Mouse (Mus musculus): ENCODE results near the gene Coro6.

Gene Coro6

DNA sequence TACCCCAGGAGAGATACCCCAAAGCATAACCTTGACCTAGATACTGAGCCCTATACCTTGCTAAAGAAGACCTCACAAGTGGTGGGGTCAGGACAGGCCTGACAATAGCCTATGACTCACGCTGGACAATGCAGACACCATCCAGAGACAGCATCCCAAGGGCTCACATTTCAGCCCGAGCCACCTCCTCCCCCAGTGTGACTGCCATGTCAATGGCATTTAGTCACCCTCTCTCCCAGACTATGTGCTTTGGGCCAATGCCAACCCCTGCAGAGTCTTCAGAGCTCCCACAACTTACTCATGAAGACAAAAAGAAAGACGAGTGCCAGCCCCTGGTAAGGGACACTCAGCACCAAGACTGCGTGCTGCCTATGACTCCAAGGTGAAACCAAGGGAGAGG is 2.5 kb downstream of the Coro6 start:
- DNase-seq (ENCODE audit: low spot score), result no peak

DNA sequence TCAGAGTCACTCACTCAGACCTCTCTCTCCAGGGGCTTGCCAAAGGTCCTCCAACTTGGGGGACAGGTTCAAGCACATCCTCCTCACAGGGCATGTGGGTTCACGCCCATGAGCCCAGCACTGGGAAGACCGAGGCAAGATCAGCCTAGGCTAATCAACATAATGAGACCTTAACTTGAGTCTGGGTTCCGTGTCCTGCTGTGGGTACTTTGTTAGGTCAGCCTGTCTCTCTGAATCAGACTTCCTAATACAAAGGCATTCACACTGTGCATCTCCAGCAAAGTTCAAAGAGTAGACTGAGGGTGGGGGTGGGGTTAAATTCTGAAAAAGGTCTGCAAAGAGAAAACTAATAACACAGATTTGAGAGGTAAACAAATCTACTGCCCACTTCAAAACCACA is 2.9 kb downstream of the Coro6 start:
- DNase-seq (ENCODE audit: low spot score), result no peak

DNA sequence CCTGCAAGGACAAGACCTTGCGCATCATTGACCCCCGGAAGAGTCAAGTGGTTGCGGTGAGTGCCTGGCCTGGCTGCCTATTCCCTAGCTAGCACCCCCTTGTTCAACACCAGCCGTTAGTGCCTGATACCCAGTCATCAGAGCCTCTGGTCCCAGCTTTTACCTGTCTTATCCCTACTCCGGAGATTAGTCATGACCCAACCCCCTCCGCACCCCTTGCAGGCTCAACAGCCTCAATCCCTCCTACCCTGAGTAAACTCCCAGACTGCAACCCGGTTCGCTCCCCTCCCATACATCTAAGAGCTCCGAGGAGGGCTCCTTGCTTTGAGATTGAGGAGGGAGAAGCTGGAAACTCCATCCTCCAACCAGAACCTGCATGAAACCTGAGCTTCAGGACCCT is 4.3 kb downstream of the Coro6 start:
- DNase-seq (ENCODE audit: low spot score), result no peak

DNA sequence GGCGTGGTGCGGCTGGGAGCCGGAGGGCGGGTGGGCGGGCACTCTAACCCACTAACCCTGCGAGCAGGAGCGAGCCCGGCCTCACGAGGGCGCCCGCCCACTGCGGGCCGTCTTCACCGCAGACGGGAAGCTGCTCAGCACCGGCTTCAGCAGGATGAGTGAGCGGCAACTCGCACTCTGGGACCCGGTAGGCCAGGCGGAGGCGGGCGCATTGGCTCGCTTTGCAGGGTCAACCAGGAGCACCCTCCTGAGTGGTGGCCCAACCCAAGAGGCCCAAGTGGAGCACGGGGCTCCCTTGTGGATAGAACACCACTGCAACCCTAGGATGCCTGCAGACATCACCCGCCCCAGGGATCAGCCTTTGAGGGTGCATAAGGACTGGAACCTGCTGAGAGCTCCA is 4.9 kb downstream of the Coro6 start:
- DNase-seq (ENCODE audit: low spot score), result peak; percentile 49

DNA sequence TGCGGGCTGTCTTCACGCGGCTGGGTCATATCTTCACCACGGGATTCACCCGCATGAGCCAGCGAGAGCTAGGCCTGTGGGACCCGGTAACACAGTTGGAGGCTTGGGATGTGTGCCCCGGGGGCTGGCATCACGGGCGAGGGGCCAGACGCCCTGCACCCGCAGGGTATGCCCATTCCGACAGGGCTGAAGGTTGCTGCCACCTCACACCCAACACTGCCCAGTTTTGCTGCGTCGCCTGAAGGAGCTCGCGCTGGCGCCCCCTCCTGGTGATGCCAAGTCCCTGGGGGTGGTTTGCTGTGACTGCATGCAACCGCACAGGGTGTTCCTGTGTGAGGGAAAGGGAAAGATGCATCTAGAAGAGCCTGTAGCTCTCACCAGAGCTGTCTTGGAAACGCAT is 5.6 kb downstream of the Coro6 start:
- peak; percentile 61 for DNase-seq (ENCODE audit: low spot score)

DNA sequence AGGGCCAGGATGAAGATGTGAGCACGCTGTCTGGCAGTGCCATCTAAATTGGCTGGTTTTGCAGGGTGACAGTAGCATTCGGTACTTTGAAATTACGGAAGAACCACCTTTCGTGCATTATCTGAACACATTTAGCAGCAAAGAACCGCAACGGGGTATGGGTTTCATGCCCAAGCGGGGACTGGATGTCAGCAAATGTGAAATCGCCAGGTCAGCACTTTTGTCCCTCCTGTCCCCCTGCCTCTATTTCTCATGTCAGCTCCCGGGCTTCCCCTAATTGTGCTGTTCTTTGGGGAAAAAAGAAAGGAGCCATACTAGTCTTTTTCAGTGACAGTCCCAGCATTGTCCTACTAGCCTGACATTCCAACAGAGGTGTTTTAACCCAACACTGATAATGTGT is 6.2 kb downstream of the Coro6 start:
- no peak for DNase-seq (ENCODE audit: low spot score)

DNA sequence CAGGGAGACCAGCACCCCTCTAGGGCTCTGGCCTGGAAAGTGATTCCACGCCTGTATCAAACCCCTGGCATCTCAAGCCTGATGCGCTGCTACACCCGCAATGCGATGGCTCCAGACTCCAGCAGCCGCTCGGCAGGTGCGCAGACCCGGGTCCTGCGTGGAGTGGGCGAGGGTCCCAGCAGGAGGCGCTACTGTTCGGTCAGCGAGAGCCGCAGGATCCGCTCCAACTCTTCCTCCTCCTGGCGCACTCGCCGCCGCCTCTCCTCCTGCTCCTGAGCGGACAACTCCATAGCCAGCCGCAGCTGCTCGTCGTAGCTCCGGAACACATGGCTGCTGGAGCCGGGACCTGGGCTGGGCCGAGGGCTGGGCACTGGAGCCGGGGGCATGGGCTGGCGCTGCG is 9.2 kb downstream of the Coro6 start:
- DNase-seq (ENCODE audit: low spot score), result no peak

DNA sequence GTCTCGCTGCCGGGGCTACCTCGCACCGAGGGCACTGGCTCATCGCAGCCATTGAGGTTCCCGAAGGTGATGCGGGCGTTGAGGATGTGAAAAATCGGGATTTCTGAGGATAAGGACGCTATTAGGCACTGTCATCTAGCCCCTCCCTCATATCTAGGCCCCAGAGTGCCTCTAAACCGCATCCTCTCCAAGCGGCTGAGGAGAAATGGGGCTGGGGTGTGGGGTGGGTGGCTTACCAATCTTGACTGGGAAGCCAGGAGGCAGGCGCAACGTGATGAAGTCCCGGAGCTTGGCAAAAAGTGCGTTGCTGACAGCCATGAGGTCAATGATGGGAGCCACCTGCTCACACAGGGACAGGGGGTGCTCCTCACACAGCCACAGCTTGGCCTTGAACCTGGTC is 10.6 kb downstream of the Coro6 start:
- no peak for DNase-seq (ENCODE audit: low spot score)

DNA sequence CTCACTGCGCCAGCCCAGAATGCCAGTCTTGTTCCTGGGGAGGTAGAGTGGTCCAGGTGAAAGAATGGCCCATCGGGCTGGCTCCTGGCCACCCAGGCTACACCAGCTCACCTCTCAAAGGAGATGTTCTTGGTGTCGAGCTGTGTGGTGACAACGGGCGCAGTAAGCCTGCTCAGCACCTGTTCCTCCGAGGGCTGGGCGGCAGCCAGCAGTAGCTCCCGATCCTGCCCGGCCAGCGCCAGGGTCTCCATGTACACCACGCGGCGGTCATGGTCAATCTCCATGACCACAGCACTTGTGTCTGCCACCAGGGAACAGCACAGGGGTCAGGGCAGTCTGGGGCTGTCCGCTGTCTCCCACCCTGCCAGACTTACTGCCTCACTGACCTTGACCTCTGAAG is 14.0 kb downstream of the Coro6 start:
- DNase-seq (ENCODE audit: low spot score), result no peak

DNA sequence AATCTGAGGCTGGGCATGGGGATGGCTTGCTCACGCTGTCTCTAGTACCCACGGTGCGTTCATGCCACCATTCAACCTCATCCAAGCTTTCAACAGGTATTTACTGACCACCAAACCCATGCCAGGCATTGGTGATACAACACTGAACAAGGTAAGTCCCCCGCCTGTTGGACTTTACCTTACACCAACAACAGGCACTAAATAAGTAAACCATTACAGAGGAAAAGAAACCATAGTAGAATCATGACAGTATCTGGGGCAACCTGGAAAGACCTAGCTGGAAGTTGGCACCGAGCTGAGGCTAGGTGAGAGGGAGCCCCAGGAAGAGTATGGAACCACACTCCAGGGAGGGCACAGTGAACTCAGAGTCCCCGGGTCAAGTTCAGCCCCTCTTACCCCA is 14.7 kb downstream of the Coro6 start:
- no peak for DNase-seq (ENCODE audit: low spot score)

DNA sequence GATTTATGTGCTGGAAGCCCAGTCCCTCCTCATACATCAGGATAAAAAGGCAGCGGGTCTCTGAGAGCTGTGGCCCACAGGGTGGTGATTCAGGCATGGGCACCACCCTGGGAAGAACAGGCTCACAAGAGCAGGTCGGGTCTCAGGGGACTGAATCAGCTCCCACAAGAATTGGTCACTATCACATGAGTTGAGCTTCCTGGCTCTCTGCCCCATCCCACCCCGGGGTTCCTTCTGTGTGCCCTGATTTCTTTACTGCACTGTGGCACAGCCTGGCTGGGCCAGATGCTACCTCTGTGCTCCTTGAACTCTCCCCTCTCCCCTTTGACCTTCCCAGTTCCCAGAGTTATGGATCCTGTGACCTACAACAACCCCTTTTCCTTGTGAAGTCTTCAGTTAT is 20.8 kb downstream of the Coro6 start:
- no peak for DNase-seq (ENCODE audit: low spot score)

DNA sequence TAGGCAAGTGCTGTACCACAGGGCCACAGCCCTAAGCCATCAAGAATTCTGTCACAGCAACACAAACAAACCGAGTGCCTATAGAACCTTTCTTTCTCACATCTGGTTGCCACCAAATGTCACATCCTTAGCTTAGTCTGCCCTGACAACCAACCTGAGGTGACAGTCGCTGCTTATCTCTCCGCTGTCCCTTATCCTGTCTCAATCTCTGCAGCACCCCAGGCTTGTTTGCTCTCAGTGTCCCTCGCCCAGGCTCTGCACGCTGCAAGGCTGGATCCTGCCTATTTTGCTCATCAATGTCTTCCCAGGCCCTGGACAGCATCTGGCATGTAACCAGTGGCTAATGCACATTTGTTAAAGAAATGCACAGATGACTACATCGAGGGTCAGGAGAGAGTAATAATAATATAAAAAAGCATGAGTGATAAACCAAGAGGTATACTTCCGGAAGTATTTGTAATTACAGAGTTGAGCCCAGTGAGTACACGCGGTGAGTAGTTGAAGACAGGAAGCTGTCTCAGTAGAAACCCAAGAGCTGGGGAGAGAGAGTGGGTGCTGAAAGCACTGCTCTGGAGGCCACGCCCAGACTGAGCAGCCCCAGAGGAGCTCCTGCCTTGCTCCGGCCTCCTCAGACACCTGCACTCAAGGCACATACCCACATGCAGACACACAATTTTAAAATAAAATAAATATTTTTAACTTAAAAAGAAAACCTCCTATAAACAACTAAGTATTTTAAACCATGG is 21.5 kb downstream of the Coro6 start:
- no peak for DNase-seq (ENCODE audit: low spot score)

DNA sequence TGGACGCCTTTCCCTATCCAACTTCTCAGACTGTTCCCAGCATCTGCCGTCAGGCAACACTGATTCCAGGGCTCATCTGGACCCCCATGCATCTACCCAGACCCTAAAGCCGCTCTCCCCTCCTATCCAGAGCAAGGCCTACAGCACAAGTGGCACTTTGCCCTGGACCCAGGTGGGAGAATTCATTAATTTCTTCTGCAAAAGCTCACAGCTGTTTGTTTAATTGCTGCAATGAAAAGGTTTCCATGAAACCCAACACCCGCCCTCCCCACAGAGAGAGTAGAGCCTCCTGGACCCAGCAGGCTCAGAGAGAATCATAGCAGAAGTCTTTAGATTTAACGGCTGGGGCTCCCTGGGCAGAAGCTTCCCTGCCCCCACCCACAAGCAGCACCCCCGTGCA is 23.0 kb downstream of the Coro6 start:
- no peak for DNase-seq (ENCODE audit: low spot score)

DNA sequence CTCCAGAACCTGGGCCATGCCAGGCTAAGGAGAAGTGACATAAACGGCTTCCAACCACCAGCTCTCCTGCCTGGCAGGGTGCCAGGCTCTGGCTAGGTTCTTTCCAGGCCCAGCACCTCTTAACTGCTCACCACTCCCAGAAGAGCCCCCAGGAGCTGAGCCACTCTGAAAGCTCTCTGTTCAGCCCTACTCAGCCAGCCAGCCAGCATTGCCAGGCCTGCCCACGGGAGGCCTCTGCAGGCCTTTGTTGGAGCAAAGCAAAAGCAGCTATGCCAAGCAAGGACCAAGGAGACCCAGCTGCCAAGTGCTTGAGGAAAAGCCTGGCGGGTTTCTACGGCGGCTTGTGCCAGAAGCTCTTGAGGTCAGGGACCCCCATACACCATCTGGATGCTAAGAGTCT is 24.6 kb downstream of the Coro6 start:
- no peak for DNase-seq (ENCODE audit: low spot score)

DNA sequence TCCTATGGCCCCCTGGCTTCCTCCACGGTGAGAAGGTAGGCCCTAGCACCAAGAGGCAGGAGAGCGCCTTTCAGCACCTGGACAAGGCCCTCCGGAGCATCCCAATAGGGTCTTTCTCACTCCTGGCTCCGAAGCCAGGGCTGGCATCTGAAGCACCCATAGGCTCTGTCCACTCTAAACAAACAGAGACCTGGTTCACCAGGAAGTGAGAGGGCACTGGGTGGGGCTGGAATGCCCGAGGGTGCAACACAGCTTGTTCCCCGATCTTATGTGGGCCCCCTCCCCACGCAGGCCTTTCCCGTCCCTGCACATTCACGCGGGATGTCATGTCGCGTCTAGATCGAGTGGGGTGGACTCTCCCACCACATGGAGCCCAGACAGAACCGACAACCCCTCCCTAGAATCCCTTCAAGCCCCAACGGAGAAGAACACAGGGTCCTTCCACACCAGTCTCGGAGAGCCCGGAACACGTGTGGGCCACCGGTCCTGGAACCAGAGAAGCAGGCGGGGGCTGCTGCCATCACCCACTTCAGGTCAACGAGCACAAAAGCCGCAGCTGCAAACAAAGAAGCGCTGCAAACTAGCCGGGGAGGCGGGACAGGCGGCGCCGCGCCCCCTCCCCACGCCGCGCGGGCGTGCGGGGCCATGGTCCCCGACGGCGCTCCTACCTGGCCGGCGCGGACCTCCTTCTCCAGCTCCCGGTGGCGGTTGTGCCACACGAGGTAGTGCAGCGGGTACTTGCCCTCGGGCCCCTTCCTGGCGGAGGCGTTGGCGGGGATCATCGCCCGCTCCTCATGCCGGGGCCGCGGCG is 26.8 kb downstream of the Coro6 start:
- no peak for DNase-seq (ENCODE audit: low spot score)

DNA sequence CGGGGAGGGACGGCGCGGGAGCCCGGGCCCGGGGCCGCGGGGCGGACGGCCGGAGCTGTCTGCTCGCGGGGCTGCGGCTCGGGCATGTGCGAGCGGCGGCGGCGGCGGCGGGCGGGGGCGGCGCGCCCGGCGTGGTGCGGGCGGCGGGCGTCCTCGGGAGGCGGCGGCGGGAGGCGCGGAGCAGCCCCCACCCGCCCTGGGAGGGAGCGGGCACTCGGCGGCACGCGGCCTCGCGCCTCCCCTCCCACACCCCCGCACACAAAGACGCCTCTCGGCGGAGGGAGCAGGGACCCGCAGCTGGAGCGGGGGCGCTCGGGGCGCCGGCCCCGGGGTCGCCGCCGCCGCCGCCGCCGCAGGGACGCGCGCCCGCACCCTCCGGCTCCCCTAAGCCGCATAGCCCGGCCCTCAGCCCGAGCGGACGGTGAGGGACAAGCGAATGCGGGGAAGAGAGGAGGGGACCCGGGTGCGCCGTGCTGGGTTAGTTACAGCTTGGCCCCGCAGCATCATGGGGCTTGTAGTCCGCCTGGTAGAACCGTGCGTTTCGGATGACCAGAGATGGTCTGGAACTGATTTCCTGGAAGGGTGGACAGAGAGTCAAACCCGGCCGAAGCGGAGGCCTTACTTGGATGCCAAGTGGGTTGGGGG is 27.5 kb downstream of the Coro6 start, which contains the start of gene Ankrd13b:
TSS of gene Ankrd13b (minus strand) at position 88 of the 645 bp plus-strand sequence.
- DNase-seq (ENCODE audit: low spot score), result no peak

DNA sequence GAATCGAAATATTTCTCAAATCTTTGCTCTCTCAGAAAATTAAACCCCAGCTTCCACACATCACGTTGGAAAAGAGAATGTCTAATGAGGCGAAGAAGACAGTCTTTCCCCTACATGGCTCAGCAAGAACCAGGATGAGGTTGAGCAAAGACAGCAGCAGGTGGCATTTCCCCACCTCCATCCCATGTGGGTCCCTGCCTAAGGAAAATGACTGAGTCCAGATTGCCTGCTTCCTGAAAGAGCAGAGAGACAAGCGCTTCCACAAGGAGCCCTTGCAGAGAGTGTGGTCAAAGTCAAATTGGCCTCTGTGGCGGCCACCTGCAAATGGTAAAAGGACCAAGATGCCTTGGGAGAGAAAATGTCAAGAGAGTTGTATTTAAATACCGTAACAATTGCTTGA is 28.2 kb downstream of the Coro6 start:
- no peak for DNase-seq (ENCODE audit: low spot score)

DNA sequence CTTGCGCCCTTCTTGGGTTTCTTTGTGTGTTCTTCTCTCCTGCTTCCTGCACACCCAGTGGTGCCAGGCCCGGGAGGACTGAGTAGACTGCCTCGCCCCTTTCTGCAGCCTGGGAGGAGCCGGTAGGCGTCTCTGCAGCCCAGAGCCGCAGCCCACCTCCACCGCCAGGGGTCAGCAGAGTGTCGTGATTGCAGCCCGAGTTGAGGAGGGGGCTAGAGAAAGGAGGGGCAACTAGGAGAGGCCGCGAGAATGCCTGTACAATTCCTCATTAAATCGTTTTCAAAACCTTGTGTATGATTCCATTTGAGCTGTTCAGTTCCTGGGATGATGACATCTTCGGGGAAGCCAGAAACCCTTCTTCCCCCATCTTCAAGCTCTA is 28.9 kb downstream of the Coro6 start:
- DNase-seq (ENCODE audit: low spot score), result peak; percentile 93

DNA sequence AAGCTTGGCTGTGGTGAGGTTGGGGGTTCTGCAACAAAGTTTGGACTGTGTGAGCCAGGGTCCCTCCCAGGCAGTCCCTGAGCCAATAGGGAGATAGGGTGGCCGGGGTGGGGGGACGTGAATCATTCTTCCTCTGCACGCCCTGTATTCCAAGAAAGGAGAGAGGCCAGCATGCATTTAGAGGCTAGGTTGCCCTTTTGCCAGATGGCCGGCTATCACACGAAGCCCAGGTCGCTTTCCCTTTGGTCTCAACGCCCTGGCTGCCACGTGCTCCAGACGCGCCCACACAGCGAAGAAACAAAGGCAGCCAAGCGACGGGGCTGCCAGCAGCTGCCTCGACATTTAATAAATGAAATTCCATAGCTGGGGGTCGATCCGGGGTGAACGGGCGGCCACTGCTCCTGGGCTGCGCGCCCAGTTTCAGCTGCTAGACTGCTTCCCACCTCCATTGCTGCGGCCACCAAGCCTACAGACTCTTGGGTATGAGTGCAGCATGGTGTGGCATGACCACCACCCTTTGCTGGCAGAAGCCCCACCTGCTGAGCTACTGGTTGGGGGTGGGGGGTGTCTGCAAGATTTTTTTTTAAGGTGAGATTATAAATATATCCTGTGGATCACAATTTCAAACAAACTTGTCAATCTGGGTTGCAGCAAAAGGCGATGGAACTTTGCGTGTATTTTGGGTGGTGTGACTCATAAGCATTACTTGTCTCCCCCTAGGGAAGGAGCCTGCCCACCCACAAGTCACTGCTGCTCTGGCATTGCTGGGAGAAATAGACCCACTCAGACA is 29.5 kb downstream of the Coro6 start:
- DNase-seq (ENCODE audit: low spot score), result no peak

DNA sequence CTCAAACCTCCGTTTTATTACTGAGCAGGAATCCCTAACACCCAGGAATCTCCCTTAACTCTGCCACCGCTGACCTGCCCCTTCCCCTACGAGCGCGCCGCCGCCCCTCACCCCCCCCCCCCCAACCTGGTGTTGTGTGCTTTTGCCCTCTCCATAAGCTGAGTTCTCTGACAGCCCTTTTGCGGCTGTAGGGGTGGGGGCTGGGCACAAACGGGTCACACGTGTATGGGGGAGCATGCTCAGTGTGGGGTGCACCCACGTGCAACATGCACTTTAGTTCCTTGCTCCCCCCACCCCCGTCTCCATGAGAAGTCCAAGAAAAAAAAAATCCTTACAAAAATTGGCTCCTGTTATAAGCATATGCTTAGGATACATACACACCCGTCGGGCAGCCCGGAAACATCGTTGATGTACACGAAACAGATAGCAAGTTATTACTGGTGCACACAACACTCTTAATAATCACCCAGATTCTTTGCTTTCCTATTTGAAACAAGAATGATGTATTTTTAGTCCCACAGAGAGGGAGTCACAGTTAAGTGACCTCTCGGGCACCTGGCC is 30.2 kb downstream of the Coro6 start:
- DNase-seq (ENCODE audit: low spot score), result no peak

DNA sequence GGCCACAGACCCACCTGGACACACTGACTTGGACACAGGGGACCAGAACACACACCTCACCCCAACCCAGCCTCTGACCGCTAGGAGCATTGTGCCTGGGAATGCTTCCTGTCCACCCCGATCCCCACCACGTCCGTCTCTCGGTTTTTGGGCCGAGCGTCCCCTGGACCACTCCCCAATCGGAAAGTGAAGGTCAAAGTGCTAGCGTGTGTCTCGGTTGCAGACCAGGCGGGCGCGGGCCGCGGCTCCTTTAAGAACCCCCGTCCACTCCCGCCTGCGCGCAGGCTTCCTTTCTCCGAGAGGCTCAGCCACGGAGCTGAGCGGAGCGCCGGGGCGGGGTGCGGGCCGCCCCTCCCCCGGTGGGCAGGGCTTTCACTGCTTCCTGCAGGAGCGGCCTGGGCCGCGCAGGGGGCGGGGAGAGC is 30.7 kb downstream of the Coro6 start:
- peak; percentile 87 for DNase-seq (ENCODE audit: low spot score)

All from ovary, postnatal 14 days (tissue).